Mouse (Mus musculus): ENCODE results near the gene Rad51d.

Rad51d gene

GRCm38 (mm10) chr11:82857307-82857848, 33.0 kb downstream of the Rad51d start:
- in situ Hi-C loops (cut with MboI, MseI) = no loop called here

DNA sequence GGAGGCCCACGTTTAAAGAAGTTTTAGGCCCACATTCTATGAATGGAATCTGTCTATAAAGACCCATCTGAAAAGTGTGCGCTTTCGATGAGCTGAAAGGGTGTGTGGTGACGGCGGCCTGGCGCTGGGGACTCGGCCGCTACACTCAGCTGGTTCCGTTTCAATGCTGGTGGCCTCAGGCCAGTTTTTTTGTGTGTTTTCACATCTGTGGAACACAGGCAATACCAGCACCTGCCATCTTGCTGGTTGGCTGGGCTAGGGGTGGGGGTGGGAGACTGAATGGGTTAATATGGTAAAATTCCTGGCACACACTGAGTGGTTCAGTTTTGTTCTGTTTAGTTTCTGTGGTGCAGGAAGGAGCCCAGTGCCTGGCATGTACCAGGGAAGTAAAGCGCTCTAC, 34.4 kb downstream of the Rad51d start:
- in situ Hi-C loops (cut with MboI, MseI) = no loop called here

DNA sequence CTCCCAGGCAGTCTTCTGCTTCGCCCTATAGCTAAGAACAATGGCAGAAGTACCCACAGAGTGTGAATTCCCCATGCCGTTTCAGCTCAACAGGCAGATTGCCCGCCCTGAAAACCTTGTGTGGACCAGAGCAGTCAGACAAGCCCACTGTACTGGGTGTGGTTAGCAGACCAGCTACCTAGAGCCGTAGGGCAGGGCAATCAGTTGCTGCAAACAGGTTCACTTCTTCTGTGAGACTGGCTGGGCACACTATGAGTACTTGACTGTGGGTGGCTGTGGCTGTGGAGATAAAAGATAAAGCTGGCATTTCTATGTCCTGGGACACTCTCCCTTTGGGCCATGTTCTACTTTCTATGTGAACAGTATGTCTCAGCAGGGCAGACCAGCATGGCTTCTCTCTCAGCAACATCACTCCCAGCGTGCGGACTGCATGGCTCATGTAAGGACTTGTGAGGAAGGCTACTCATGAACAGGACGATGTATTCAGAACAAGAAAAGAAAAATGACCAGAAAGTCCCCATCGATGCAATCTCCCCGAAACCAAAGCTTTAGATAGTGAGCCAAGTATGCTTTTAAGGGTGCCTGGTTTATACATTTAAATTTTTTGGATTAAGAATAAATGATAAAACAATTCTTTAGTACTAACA, 35.0 kb downstream of the Rad51d start:
- in situ Hi-C loops (cut with MboI, MseI) = no loop called here

DNA sequence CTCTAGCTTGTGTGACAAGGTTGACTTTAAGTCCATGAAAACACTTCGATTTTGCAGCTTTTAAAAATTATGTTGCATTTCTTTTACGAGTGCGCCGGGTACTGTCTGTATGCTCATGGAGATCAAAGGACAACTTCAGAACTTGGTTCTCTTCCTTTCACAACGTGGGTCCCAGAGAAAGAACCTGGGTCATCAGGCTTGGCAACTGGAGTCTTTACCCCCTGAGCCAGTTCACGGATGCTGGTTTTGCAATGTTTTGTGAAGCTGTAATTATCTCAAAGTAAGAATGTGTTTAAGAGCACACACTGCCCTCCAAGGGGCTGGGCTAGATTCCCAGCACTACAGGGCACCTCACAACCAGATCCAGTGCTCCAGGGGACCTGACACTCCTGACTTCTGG, 36.3 kb downstream of the Rad51d start:
- in situ Hi-C loops (cut with MboI, MseI) = no loop called here

GRCm38 (mm10) chr11:82852958-82853357, 37.5 kb downstream of the Rad51d start:
- in situ Hi-C loops (cut with MboI, MseI) = no loop called here

- in situ Hi-C loops (cut with MboI, MseI) = no loop called here
Observed at GRCm38 (mm10) chr11:82852540-82852939, 37.9 kb downstream of the Rad51d start.

DNA sequence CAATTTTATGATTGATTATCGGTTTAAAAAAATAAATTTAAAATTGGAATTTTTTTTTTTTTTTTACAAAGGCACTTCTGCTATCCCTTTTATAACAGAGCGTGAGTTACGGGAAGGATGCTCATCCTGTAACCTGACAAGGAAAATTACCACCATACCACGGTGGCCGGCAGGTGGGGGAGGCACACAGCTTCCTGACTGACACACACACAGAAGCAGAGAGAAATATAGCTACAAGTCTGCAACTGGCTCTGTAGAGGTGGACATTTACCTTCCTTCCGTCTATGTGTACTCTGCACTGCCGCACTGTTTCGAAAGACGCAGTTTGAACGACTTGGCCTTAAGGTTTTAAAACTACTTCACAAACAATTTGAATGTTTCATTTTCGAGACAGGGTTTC, 38.3 kb downstream of the Rad51d start:
- in situ Hi-C loops (cut with MboI, MseI) = no loop called here

GRCm38 (mm10) chr11:82850259-82850658, 40.2 kb downstream of the Rad51d start:
- in situ Hi-C loops (cut with MboI, MseI) = no loop called here

DNA sequence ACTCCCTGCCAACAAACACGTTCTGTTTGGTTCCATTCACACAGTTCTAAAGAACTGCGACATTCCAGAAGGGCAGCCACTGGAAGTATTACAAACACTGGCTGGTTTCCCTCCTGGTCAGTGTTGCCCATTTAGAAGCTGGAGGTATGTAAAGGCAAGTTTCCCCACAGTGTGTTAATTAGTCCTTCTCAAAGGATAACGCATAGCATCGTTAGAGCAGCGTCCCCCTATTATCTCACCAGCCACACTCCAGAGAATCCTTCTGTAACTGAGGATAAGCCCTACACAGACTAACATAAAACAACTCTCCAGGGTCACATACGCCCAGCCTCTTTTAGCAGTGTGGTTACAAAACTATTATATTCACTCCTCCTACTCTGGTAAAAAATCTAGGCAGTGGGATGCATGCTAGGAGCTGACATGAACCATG, 42.8 kb downstream of the Rad51d start:
- in situ Hi-C loops (cut with MboI, MseI) = loop anchor here (25.0 kb wide), 1 partner anchor 835 kb away; no protein-coding TSS in a partner anchor

GRCm38 (mm10) chr11:82846938-82847337, 43.5 kb downstream of the Rad51d start:
- in situ Hi-C loops (cut with MboI, MseI) = loop anchor here (25.0 kb wide), 1 partner anchor 835 kb away; no protein-coding TSS in a partner anchor

- in situ Hi-C loops (cut with MboI, MseI) = loop anchor here (25.0 kb wide), 1 partner anchor 834 kb away; no protein-coding TSS in a partner anchor
Observed at GRCm38 (mm10) chr11:82846079-82846436, 44.4 kb downstream of the Rad51d start.

DNA sequence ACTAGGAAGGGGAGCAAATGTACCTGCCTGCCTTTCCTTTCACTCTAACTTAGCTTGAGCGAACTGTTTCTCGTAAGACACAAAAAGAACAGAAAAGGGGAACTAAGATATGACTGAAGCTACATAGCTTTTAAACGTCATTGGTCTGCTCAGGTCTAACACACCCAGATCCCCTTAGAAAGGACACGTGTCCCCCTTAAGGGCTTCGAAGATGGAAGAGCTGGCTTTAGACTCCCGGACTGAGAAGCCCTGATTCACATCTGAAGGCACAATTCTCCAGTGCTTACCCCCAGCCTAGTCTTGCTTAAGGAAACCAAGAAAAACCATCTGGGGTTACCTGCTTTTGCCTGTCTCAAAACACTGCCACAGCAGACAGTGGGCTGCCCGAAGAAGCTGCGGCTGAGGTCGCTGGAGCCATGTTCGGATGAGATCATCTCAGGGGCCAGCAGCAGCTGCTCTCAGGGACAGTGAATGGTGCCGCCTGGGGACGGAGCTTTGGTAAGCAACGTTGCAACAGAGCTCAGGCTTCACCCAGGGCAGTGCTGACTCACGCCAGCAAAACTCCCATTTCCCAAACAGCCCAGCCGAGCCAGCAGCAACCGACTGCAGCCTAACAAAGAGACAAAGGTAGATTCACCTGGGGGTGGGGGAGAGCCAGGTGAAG, 44.9 kb downstream of the Rad51d start:
- in situ Hi-C loops (cut with MboI, MseI) = loop anchor here (25.0 kb wide), 1 partner anchor 833 kb away; no protein-coding TSS in a partner anchor

DNA sequence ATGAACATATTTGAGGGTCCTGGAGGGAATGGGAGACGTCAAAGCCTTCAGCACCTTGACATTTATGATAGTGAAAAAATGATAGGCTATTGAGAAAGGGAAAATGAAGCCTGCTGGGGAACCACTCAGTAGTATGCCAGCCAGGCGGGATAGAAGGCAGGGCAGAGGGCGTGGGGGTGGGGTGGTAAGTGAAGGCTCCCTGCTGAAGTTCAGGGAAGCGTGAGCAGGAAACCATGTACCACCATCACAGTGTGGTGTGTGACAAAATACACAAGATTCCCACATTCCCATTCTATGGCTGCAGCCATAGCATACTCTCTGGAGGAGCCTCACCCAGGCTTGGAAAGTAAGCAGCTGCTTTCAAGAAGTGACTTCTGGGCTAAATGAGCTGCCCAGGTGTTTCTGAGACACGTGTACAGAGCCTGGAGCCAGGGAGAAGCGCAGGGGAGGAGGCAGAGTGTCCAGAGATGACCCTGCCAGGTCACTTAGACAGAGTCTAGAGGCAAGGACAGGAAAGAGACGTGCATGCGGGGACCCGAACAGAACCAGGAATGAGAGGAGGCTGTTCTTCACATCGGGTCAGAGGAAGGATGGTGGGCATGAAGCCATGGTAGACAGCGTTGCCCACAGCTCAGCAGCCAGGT, 45.5 kb downstream of the Rad51d start:
- in situ Hi-C loops (cut with MboI, MseI) = loop anchor here (25.0 kb wide), 1 partner anchor 833 kb away; no protein-coding TSS in a partner anchor

GRCm38 (mm10) chr11:82838511-82838910, 51.9 kb downstream of the Rad51d start:
- in situ Hi-C loops (cut with MboI, MseI) = loop anchor here (25.0 kb wide), 1 partner anchor 826 kb away; no protein-coding TSS in a partner anchor

DNA sequence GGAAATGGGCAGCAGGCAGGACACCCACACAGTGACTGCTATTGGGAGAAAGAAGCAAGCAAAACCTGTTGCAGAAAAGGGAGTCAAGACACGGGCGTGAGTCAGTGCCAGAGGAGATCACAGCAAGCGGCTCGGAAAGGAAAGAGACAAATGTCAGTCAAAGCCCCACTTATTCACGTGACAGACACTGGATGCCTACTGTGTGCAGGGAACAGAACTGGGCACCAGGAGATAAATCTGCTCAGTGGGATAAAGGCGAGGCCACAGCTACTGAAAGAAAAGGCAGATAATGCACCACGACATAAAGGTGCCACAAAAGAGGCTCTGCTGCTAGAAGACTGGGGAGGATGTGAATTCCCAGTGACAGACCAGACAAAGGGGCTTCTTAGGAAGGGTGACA, 52.6 kb downstream of the Rad51d start:
- in situ Hi-C loops (cut with MboI, MseI) = loop anchor here (25.0 kb wide), 1 partner anchor 826 kb away; no protein-coding TSS in a partner anchor

DNA sequence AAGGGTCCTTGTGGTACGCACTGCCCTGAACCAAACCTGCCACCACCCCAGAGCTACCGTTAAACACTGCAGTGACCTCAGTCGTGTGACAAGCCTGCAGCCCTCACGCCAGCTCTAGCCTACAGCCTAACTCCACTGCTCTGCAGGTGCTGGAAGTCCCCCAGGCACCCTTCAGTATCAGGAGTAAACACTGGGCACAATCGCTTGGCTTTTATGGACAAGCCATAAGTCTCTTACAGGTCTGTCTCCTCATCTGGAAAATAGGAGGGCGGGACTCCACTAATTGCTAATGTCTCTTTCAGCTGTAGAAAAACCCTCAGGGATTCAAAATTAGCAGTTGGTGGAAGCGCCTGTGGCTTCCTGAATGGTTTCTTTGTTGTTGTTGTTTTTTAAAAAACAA, 53.2 kb downstream of the Rad51d start:
- in situ Hi-C loops (cut with MboI, MseI) = loop anchor here (25.0 kb wide), 1 partner anchor 825 kb away; no protein-coding TSS in a partner anchor

DNA sequence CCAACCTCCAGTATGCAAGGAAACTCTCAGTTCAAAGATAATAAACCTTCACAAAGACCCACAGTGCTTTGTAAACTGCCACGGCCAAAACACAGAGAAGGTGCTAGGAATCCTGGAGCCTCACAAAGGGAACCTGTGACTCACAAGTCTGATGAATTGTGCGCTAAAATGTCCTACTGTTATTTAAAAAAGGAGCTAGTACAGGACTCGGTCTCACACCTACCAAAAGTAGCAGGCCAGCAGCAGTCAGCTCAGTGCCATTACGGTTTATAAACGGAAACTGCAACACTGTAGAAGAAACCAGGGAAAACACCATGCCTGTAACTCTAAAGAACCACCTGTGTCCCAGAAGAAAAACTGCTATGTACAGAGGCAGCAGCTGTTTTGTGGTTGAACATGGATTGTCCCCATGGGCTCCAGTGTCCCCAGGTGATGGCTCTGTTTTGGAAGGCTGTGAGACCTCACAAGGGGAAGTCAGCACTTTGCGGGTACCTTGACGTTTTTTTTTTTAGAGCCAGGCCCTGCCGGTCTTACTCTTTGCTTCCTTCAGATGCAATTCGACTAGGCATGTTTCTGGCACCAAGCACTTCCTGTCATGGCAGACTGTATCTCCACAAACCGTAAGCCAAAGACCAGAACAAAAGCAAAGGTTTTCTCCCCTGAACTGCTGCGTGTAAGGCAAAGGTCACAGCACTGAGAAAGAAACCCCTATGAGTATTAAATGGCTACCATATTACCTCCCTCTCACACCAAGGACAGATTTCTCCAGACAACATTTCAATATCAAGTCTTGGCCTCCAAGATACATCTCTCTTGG, 54.6 kb downstream of the Rad51d start:
- in situ Hi-C loops (cut with MboI, MseI) = loop anchor here (25.0 kb wide), 1 partner anchor 824 kb away; no protein-coding TSS in a partner anchor

GRCm38 (mm10) chr11:82834359-82834758, 56.1 kb downstream of the Rad51d start:
- in situ Hi-C loops (cut with MboI, MseI) = loop anchor here (25.0 kb wide), 1 partner anchor 822 kb away; no protein-coding TSS in a partner anchor

DNA sequence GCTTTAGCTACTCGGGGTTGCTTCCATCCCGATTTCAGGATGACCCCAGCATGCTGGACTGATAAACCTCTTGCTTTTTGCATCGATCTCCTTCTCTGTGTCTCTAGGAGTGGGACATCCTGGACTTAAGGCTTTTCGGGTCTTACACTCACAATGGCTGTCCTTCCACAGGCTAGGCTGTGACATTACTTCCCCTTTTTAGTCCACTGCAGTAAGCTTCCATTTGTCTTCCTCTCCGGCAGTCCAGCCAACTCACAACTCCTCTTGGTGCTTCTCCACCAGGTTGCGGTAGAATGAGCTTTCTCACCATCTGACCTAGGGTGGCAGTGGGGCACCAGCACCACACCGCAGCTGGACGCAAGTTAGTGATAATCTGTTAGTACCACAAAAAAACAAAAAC, 56.5 kb downstream of the Rad51d start:
- in situ Hi-C loops (cut with MboI, MseI) = loop anchor here (25.0 kb wide), 1 partner anchor 822 kb away; no protein-coding TSS in a partner anchor

DNA sequence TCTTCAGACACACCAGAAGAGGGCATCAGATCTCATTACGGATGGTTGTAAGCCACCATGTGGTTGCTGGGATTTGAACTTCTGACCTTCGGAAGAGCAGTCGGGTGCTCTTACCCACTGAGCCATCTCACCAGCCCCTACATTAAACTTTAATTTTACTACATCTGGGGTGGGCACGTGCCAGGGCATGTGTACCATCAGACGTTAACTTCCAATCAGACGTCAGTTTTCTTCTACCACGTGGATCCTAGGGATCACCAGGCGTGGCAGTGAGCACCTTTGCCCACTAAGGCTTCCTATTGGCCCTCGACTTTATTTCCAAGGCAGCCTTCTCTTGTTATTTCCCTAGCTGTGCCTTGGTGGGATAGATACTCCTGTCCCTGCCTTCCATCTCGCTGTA, 58.0 kb downstream of the Rad51d start:
- in situ Hi-C loops (cut with MboI, MseI) = loop anchor here (25.0 kb wide), 1 partner anchor 820 kb away; no protein-coding TSS in a partner anchor

Data from regulatory T cell (primary cell).